Mouse (Mus musculus) embryonic stem cell, embryonic (primary cell): ENCODE data around the gene Adam26a.
"Not testable (repeated sequence)": the region's sequence is repeated elsewhere in the genome, so short reads cannot be mapped to it uniquely, and the experiment has no call there.

ENCODE experiments used
- CTCF ChIA-PET, 4 experiments: fragments of 300-600 bp in 2 of 4; fragments of 350-600 bp in 2 of 4; sonication (Branson Sonifier 250); formaldehyde crosslinking; loops; one replicate each; lab custom pipeline; 2022; ENCODE audit warnings: inconsistent platforms in 2 of 4; lab: Charles Lee
- POLR2A ChIA-PET, 4 experiments: fragments of 300-600 bp in 2 of 4; fragments of 350-600 bp in 2 of 4; sonication (Branson Sonifier 250); formaldehyde crosslinking; loops; one replicate each; lab custom pipeline; 2022; ENCODE audit warnings: antibody characterized with exemption in 4 of 4, inconsistent platforms in 1 of 4; lab: Charles Lee

The Adam26a gene

DNA sequence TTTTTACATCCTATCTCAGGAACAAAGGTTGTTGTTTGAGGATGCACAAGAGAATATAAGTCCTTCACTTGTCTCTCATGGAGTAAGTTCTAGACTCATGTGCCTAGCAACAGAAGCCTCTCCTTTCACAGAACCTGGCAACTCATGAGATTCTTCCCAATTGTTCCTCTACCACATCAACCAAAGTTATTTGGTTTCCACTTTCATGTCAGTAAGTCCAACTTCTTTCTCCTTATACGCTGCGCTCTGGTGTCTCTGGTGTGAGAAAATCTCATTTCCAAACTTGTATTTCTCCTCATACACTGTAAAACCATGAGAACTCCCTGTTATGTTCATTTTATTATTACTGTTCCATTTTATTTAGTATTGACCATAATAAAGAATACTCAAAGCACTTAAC, at the start of gene Adam26a:
Adam26a (minus strand) TSS at position 101 of the 400 bp plus-strand sequence.
- CTCF ChIA-PET, POLR2A ChIA-PET: not testable (repeated sequence)

DNA sequence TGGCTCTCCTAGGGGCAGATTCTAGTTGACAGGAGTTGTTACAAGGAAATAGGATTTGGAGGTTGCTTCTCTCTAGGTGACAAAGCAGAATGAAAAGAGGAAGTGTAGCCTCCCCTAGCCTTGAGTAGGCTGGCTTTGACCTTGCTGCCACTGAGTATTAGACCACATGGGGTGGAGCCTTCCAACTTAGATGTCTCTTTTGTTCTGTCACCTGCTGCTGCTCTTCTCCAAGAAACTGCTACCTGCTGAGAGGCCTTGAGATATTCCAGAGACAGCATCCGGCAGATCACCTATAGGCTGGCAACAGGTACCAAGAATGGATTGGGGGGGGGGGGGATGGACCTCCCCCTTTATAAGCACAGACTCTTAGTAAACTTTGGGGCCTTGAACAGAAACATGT, 39.5 kb upstream of the Adam26a start:
- POLR2A ChIA-PET, result interaction anchor here in 1 of 4 experiments (0.7 kb wide), 1 partner anchor 663 kb away, joined by 3 read pairs; no protein-coding TSS in a partner anchor
- CTCF ChIA-PET, result no interaction called here

DNA sequence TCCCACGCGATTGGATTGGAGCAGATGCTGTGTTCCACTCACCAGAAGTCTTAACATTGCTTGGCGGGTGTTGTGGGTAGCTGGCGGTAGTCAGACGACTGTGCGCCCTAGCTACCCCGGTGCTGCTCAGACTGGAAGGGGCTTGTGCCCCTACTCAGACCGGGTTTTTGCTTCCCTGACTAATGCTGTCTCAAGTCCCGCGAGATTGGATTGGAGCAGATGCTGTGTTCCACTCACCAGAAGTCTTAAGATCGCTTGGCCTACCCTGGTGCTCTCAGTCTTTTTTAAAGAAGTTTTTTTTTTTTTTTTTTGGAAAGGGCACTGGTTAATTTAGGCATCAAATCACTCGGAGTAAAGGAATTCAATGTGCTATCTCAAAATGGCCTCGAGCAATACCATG, 27.1 kb upstream of the Adam26a start:
- POLR2A ChIA-PET, result interaction anchor here in 1 of 4 experiments (0.7 kb wide), 1 partner anchor 862 kb away, joined by 8 read pairs; no protein-coding TSS in a partner anchor
- CTCF ChIA-PET, result not testable (repeated sequence)

DNA sequence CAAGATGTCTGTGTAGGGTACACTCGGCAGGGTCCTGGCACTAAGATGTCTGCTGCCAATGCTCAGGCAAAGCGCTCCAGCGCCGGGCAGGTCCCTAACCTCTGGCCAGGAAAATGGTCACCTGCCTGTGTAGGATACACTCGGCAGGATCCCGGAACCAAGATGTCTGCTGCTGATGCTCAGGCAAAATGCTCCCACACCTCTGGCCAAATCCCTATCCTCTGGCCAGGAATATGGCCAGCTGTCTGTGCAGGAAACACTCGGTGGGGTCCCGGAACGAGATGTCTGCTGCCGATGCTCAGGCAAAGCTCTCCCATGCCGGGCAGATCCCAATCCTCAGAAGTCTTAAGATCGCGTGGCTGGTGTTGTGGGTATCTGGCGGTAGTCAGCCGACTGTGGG, 26.7 kb upstream of the Adam26a start:
- CTCF ChIA-PET, result not testable (repeated sequence)
- POLR2A ChIA-PET, result interaction anchor here in 1 of 4 experiments (0.7 kb wide), 1 partner anchor 861 kb away, joined by 8 read pairs; no protein-coding TSS in a partner anchor

DNA sequence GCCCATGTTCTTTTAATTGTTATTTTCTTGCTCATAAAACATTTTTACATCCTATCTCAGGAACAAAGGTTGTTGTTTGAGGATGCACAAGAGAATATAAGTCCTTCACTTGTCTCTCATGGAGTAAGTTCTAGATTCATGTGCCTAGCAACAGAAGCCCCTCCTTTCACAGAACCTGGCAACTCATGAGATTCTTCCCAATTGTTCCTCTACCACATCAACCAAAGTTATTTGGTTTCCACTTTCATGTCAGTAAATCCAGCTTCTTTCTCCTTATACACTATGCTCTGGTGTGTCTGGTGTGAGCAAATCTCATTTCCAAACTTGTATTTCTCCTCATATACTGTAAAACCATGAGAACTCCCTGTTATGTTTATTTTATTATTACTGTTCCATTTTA, 48.5 kb downstream of the Adam26a start, which contains the start of gene Adam26b:
Adam26b (minus strand) TSS at position 101 of the 400 bp plus-strand sequence.
- POLR2A ChIA-PET, result not testable (repeated sequence)

More for the DNA sequence above, 48.5 kb downstream of the Adam26a start, which contains the start of gene Adam26b:
- CTCF ChIA-PET, result interaction anchor here in 1 of 4 experiments (0.8 kb wide), 1 partner anchor 277 kb away, joined by 7 read pairs; no protein-coding TSS in a partner anchor
